Mouse (Mus musculus) heart, postnatal 4 days (tissue): ENCODE data around the gene Shroom1. TPM values are rescaled to one million over a fixed set of nuclear protein-coding genes. Genes with fewer than 3 reads are reported as not detected.
A peak's percentile ranks its signal among the peaks of the same experiment; 100 is the strongest.

Experiments used
- DNase-seq: peaks from one replicate; pipeline ENCODE4 v3.0.0; 2021
- total RNA-seq, 2 experiments: library from RNA; stranded (reverse); gene quantifications; 2 replicates each; pipeline ENCODE4 v1.2.3; 2021

Gene Shroom1
- total RNA-seq, 2 experiments from 2014 or later: 0.93 to 1.1 TPM

DNA sequence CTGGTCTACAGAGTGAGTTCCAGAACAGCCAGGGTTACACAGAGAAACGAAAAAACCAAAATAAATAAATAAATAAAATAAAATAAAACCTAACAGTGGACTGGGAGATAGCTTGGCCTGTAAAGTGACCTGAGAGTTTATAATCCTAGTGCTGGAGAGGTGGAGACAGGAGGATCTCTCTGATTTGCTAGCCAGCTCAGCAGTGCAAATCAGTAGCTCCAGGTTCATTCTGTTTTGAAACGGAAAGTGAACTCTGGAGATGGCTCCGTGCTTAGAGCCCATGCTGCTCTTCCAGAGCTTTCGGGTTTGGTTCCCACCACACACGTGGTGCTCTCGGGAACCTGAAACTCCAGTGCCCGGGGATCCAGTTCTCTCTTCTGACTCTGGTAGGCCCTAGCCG lies 9.0 kb upstream of the Shroom1 start:
- DNase-seq: no peak

DNA sequence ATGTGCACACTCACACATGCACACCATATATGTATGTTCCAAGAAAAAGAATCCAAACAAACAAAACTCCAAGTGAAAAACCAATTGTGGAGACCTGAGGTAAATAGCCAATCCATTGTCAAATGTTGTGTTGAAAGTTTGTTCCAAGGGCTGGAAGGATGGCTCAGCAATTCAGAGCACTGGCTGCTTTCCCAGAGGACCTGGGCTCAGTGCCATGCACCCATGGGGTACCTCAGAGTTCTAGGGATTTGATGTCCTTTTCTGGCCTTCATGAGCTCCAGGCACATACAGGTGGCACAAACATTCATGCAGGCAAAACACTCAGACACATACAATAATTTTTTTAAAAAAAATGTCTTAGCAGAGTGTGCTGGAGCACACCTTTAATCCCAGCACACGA lies 8.5 kb upstream of the Shroom1 start:
- peak; percentile 87 for DNase-seq

DNA sequence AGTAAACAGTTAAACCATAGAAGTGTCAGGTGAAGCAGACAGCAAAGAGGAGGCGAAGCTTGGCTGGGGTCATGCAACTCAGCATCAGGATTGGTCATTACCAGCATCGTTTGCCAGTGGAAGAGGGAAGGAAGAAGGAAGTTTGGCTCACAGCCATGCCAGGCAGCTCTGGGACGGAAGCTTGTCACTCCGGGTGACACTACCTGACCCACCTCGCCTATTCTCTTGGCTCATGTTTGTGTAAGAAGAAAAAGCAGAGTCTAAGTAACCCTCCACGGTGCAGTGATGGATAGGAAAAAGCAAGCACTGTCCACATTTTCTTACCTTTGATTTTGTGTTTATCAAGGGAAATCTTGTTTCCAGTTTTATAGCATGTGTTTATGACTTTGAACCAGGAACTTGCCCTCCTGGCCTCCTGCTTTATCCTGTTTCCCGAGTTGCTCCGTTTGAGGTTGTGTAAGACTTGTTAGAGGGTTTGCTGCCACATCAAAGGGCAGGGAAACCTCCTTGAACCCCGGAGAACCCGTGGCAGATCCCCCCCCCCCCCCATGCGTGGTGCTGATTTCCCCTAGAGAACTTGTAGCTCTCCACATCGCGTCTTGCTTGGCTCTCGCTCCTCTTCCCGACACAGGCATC lies 6.8 kb upstream of the Shroom1 start:
- DNase-seq: no peak

DNA sequence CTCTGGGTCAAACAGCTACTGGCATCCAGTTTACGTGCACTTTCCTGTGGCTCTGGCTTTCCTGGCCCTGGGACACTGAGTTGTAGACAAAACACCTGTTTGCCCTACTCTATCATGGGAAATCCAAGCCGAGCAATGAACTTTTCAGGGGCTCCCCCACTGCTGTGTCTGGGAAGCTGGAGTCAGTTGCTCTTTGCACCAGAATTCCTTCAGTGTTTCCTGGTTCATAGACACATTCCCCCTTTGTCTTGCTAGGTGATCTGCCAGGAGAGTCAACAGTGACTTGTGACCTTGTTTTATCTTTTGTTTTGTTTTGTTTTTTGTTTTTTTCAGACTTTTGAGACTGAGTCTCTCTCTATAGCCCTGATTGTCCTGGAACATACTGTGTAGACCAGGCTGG lies 5.6 kb upstream of the Shroom1 start:
- no peak for DNase-seq

- DNase-seq: no peak
Measured at GRCm38 (mm10) chr11:53452396-53452795, 4.6 kb upstream of the Shroom1 start.

DNA sequence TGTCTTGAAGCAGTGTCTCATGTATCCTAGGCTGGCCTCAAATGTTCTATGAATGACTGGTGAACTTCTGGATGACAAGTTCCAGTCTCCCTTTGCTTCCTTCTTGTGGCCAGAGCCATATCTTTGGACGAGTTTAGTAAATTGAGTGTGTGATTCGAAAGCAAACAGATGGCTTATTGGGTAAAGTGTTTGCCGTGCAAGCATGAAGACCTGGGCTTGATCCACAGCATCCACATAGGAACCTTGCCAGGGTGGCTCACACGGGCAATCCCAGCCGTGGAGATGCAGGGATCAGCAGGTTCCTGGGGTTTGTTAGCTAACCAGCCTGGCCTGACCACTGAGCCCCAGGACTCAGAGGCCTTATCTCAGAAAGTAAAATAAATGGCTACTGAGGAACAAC lies 4.0 kb upstream of the Shroom1 start:
- no peak for DNase-seq

DNA sequence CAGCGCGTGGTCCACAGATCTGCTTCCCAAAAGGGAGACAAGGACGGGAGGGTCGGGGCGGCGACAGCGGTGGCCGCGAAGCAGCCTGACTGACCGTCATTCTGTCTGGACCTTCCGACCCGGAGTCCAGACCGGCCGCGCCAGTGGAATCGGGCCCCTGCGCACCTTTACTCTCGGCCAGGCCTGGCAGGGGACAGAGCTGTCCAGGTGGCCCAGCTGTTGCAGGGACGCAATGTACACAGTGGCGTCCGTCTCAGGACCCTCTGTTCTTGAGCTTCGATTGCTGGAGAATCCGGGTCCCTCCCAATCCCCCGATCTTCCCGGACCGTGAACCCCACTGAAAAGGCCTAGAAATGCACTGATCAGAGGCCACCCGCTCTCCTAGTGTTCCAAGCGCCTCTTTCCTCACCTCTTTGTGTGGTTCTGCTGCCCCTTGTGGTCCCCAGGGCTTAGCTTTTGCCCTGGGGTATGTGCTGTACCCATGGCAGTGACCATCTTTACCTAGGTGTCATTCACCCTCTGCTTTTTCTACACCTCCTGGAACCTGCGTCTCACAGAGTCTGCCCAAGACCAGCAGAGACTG lies 458 bp downstream of the Shroom1 start:
- DNase-seq: no peak

GRCm38 (mm10) chr11:53458996-53459395 lies 2.0 kb downstream of the Shroom1 start:
- DNase-seq: no peak

GRCm38 (mm10) chr11:53460192-53460591 lies 3.2 kb downstream of the Shroom1 start:
- DNase-seq: no peak

DNA sequence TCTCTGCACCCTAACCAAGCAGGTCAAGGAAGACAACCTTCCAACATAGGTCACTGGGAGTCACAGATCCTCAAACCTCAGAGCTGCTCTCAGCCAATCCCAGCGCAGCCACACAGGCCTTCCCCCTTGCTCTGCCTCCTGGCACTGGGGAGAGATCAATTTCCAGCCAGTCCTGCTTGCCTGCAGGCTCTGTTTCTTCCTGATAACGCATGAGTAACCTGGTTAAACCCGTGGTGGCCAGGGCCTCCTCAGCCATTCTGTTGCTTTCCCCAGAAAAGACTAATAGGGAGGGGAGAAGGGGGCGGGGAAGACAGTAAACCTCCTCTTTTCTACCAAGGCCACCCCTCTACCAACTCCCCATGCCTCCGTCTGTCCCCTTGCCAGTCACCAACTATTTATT lies 4.7 kb downstream of the Shroom1 start:
- DNase-seq: no peak

GRCm38 (mm10) chr11:53463551-53464424 lies 6.8 kb downstream of the Shroom1 start:
- peak; percentile 30 for DNase-seq

DNA sequence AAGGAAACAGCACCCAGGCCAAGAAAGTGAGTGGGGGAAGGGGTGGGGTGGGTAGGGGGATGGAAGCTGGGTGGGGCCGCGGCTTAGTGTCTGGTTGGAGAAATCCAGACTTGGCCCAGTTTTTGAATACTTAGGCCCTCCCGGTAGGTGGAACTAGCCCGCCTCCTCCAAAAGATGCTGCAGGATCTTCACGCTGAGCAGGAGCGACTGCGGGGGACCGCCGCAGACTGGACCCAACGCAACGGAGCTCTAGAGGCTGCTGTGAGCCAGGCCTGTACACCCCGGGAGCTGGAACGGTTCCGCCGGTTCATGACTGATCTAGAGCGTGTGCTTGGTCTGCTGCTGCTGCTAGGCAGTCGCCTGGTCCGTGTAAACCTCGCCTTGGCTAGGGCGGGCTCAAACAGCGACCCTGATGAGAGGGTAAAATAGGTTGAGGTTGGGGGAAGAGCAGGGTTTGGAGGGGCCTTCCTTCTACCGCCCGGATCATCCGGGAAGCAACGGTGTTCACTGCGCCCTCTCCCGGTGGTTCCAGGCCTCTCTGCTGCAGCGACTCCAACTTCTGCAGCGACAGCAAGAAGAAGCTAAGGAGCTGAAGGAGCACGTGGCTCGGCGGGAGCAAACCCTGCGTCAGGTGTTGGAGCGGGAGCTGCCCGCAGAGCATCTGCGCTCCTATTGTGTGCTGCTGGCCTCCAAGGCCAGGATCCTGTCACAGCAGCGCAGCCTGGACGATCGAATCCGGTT lies 9.4 kb downstream of the Shroom1 start:
- peak; percentile 87 for DNase-seq

GRCm38 (mm10) chr11:53469294-53469967 lies 12.4 kb downstream of the Shroom1 start:
- DNase-seq: no peak

- DNase-seq: peak; percentile 95
Measured at GRCm38 (mm10) chr11:53469968-53470695, 13.1 kb downstream of the Shroom1 start, which contains the start of gene Gm9837. Gene Gm9837, minus strand, starts transcription at chr11:53470479.

GRCm38 (mm10) chr11:53472709-53473108 lies 15.7 kb downstream of the Shroom1 start:
- no peak for DNase-seq

- no peak for DNase-seq
Measured at GRCm38 (mm10) chr11:53475620-53476019, 18.6 kb downstream of the Shroom1 start.

DNA sequence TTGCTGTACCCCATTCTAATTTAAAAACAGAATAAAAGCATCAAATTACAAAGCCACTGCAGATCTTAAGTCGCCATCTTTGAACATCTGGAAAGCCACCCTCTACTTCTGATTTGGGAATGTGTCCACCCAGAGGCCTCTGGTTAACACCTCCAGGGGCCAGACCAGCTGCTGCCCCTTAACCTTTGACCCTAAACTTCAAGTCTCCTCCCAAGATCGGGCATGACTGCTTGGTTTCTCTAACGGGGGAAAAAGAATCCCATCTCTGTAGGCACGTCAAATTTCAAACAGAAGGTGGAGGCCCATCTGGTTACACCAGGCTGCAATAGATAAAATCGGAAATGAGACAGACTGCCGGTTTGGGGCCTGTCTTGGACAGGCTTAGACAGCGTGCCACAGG lies 20.8 kb downstream of the Shroom1 start:
- DNase-seq: no peak

- no peak for DNase-seq
Measured at GRCm38 (mm10) chr11:53478383-53479170, 21.6 kb downstream of the Shroom1 start.

- DNase-seq: no peak
Measured at GRCm38 (mm10) chr11:53479171-53479782, 22.3 kb downstream of the Shroom1 start.

- DNase-seq: peak; percentile 36
Measured at GRCm38 (mm10) chr11:53479783-53480301, 22.8 kb downstream of the Shroom1 start, which contains the start of the genes Gm9945 and Sowaha. Gene Gm9945, plus strand, starts transcription at chr11:53480166. Gene Sowaha, minus strand, starts transcription at chr11:53480274.
